Mouse (Mus musculus) adrenal gland, postnatal 36 days (tissue): ENCODE data around the gene Ropn1l. TPM values are rescaled to one million over a fixed set of nuclear protein-coding genes. Genes with fewer than 3 reads are reported as not detected.

Source experiments
- DNase-seq, 2 experiments: peaks; one replicate each; pipeline ENCODE4 v3.0.0; 2021; ENCODE audit warnings: mixed read lengths in 1 of 2
- total RNA-seq, 2 experiments: library from RNA; stranded (reverse); gene quantifications; 2 replicates each; pipeline ENCODE4 v1.2.3; 2021

Ropn1l gene
- total RNA-seq, 2 experiments from 2014 or later = 2.5 to 3.7 TPM

GRCm38 (mm10) chr15:31447121-31447520 lies 6.4 kb downstream of the Ropn1l start:
- DNase-seq = peak; percentile 27 to 34

DNA sequence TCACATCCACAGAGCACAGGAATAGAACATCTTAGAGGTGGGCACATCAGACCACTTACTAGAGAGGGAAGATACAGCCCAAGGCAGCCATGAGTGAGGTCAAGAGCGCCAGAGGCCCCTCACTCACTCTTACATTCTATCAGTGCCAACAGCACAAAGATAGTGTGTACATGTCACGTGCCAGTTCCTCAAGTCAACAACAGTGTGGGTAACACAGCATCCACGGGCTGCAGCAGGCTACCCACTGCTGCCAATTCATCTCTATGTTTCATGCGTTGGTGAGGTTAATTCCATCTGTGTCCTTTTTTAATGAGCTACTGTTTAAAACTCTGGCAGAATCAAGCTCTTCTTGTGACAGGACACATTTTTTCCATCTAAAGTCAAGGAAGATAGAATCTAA lies 10.8 kb downstream of the Ropn1l start:
- DNase-seq = no peak

DNA sequence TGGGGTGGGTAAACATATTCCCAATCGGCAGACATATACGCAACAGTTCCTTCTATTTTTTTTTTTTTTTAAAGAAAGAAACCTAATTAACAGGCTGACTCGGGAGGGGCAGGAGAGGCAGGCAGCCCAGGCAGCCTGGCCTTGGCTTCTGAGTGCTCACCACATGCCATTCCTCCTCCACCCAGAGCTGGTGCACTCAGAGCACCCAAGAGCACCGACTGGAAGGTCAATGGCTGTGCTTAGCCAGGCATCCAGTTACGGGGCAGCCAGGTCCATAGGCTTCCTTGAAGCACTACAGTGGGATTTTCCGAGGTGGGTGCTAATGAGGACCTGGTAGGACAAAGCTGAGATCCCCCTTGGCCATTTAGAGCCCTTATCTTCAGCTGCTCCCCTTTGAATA lies 11.5 kb downstream of the Ropn1l start:
- DNase-seq = no peak

DNA sequence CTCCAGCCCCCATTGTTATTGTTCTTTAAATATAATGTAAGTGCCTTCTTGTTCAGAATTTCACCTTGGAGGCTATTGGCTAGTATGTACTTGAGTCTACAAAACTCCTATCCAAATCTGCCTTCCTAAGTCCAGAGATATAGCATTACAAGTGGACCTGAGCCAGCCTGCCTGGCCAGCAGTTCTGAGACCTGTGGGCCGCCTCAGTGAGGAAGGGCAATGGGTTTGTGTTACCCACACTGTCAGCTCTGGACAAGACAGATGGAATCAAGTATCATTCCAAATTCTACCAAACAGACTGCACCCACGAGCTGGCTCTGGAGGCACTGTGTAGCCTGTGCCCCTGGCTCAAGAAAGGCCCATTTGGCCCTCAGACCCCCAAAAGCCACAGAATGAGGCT lies 16.7 kb downstream of the Ropn1l start:
- no peak for DNase-seq

DNA sequence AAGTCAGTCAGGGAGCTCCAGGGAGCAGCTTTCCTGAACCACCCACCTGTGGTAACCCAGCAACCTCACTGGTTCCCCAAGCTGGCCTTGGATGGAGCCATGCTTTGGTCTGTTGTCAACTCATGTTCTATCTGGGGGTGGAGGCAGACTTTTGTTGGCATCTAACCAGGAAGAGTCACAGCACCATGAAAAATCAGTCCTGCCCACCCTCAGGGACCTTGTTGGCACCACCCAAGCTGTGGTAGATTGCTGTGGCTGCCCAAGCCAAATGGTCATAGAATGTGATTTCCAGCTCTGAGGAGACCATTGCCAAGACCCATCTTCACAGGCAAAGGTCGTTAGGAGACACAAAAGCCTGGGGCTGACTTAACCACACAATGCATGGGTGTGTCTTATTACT lies 17.5 kb downstream of the Ropn1l start:
- DNase-seq = no peak

- DNase-seq = no peak
Observed at GRCm38 (mm10) chr15:31433768-31434167, 19.8 kb downstream of the Ropn1l start.

GRCm38 (mm10) chr15:31431847-31432246 lies 21.7 kb downstream of the Ropn1l start:
- DNase-seq = no peak

DNA sequence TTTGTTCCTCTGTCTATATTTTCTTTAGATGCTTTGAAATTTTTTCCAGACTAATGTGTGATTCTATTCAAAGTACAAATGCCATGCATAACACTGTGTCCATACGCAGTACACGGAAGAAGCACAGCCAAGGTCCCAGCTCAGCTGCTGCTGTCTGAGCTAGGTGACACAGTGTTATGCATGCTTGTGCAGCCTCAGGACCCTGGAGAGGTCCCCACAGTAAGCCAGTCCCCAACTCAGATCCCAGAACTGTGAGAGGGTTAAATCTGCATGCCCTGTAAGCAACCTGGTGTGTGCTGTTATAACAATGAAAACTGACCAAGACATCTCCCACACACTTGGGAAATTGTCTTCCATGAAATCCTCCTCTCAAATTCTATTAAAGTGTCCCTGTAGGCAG lies 23.5 kb downstream of the Ropn1l start:
- DNase-seq = no peak

DNA sequence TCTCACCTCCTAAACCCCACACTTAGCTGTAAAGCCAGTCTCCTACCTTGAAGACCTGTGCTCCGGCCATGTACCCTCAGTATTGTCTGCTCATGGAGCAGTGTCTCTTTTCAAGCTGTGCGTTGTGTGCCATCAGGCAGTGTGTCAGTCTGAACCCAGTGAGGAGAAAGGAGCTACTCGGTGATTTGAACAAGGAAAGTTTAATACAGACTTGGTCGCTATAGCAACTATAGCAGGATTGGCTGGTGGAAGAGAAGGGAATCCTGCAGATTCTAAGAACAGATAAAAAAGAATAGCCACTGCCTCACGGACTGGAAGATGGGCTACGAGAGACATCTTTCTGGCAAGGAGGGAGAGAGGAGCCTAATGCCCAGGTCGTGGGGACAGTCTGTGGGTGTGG lies 24.1 kb downstream of the Ropn1l start:
- no peak for DNase-seq

- no peak for DNase-seq
Observed at GRCm38 (mm10) chr15:31428571-31428970, 25.0 kb downstream of the Ropn1l start.

DNA sequence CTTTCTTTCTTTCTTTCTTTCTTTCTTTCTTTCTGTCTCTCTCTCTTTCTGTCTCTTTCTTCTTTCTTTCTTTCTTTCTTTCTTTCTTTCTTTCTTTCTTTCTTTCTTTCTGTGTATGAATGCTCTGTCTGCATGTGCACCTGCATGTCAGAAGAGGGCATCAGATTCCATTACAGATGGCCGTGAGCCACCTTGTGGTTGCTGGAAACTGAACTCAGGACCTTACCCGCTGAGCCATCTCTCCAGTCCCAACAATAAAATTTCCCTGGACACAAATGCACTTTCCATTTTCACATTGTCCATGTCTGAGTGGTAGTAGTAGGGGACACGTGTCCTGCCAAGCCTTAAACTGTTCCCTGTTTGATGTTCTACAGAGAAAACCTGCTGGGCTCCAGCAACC lies 26.1 kb downstream of the Ropn1l start:
- no peak for DNase-seq

DNA sequence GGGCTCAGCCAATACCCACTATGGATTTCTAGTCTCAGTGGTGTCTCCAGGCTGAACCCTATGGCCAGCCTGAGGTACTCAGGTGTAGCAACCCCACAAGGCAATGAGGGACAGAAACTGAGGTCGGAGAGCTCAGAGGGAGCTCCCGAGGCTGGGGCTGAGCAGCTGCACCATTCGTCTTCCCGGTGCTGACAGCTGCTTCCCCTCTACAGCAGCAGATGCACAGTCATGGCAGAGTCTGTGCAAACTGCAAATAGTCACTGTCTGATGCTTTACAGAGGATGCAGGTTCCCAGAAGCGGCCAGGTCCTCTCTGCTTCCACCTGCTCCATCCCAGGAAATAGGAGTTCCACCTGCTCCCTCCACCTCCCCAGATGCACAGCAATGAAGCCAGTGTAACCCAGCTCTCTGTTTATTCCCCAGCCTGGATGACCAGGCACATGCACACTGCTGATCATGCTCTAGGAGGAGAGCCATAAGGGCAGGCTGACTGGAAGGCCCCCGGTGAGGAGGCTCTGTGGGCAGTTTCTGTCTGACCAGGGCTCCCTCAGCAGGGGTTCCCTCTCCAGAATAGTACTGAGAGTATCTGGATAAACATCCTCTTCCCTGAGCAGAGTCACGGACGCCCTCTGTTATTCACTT lies 27.4 kb downstream of the Ropn1l start:
- DNase-seq = no peak

DNA sequence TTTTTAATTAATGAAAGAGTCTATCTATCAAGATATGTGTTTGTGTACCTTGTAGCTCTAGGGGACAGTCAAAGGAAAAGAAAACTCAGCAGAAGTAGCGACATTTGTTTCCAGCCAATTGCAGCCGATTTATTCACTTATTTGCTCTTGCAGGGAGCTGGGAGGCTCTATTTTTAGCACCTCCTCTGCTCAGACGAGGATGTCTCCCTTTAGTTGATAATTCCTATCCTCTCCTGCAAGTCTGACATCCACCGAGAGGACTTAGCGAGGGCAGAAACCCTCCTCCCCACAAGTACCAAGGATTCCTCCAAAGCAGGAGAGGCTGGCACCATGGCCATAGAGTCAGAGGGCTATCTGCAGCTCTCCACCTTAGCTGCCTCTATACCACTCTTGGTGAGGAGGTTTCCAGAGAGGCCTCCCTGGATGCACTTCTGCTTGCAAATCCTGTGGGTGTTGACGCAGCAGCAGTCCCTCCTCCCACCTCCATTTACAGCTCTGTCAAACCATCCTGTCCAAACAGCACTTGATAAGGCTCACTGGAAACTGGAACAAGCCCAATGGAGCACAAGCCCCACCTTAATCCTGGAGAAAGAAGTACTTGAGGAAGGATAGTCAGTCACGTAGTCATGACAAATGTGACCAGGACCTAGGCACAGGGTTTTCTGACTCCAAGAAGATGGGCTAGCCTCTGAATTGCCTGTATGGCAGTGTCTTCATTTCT lies 30.7 kb downstream of the Ropn1l start:
- no peak for DNase-seq

GRCm38 (mm10) chr15:31419037-31419436 lies 34.5 kb downstream of the Ropn1l start:
- DNase-seq = peak; percentile 42 to 48

GRCm38 (mm10) chr15:31418686-31419024 lies 34.9 kb downstream of the Ropn1l start:
- no peak for DNase-seq

- DNase-seq = peak; percentile 30 to 41
Observed at GRCm38 (mm10) chr15:31417796-31418685, 35.5 kb downstream of the Ropn1l start.

- DNase-seq = no peak
Observed at GRCm38 (mm10) chr15:31417409-31417795, 36.1 kb downstream of the Ropn1l start.

DNA sequence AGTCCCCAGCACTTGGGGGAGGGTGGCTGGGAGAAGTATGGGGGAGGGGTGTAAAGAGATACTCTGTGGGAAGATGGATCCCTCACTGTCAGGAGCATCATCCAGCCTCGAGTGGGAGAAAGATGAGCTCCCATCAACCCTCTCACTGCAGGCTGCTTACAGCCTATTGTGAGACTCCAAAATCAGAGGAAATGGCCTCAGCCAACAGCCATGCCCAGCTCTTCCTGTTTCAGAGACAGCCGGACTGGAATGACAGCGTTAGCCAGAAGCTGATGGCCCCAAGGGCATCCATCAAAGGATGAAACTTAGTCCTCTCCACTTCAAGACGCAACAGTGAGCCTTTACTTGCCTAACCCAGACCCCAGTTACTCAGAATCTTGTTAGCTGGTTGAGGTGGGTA lies 38.4 kb downstream of the Ropn1l start:
- DNase-seq = no peak

- no peak for DNase-seq
Observed at GRCm38 (mm10) chr15:31414179-31414898, 39.2 kb downstream of the Ropn1l start.

DNA sequence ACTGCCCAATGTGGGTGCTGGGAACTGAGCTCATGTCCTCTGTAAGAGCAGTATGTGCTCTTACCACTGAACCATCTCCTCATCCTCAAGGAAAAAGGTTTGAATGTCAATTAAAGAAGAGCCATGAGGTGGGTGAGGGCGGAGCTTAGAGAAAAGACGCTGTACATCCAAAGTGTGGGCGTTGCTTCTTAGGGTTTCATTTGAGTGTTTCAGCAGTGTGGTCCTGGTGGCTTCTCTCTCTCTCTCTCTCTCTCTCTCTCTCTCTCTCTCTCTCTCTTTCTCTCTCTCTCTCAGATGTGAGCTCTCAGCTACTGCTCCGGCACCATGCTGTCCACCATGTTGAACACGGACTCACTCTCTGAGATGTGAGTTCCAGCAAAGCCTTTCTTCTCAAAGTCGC lies 39.9 kb downstream of the Ropn1l start:
- DNase-seq = no peak

DNA sequence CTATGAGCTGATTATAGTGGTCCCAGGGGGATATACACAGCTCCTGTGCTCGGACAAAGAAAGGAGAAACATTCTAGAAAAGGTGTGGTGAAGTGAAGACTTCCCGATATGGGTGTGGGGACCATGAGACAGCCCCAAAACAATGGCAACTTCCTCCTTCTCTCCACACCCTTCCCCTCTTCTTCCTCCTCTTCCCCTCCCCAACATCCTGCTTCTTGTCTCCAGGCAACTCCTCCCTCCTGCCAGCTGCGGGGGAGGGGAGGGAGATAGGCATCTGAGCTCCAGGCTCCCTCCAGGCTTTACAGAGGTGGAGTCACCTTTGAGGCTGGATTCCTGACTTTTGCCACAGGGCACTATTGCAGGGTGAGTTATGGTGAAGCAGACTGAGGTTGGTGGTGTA lies 40.6 kb downstream of the Ropn1l start:
- peak; percentile 8 to 49 for DNase-seq

DNA sequence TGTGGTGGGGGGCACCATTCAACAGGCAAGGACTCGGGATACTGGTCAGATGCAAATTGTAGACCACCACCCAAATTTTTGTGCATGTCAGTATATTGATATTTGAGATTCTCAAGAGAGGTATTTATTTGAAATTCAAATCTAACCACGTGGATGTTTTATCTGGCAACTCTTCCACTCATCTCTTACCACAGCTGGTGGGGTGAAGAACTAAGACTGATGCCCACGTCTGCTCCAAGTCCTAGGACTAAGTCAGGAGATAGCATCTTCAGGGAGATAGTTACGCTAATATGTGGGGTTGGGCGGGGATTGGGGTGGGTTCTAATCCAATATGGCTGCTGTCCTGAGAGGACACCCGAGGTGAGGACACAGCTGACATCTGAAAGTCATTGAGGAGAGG lies 41.1 kb downstream of the Ropn1l start:
- DNase-seq = no peak

DNA sequence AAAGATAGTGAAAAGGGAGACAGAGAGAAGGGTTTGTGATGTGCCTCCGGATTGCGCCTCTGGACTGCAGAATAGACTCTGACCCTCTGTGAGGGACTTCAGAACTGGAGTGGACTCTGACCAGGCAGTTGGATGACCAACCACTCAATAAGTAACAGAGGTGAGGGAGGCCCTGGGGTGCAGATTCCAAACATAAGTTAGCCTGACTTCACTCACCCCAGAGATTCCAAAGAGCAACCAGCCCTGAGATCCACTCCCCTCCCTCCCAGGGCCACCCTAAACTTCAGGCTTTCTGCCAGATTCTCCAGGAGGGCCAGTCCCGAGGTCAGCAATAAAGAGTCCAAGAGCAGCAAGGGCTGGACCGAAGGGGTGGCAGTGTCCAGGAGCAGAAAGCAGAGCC lies 46.0 kb downstream of the Ropn1l start:
- no peak for DNase-seq
